Comparison of ENCODE assay signal across 8 mouse cellular contexts in genomic region chr6:99171901-99172588, GRCm38 (mm10).
DNase-seq lines count a peak whose midpoint lies in the region.

No protein-coding gene starts in this region.

- DNase-seq in cerebellum, postnatal 14 days = peak; percentile 14 to 32
- no peak for DNase-seq in cerebellum, postnatal 36 days
- DNase-seq in CD4-positive, CD25-positive, alpha-beta regulatory T cell, adult 2 months (ENCODE audit: low read depth, low spot score) = peak; percentile 79
- DNase-seq in induced T-regulatory cell, adult 2 months (ENCODE audit: low read depth) = peak; percentile 66
- peak; percentile 78 for DNase-seq in lung, postnatal 10 days
- DNase-seq in Muller cell, postnatal 12 days (ENCODE audit: inconsistent ontology term) = no peak
- DNase-seq in layer of hippocampus, adult 9-10 months (ENCODE audit: low spot score) = no peak
- DNase-seq in layer of hippocampus, adult 8-10 months (ENCODE audit: low spot score in 2 of 2) = no peak

Comparison
In these comparisons a context has a peak if more than half of its experiments do, and no peak if none do; other contexts are left out.
1. DNase-seq: peak in cerebellum, postnatal 14 days (2 of 2), CD4-positive, CD25-positive, alpha-beta regulatory T cell, adult 2 months (single experiment), induced T-regulatory cell, adult 2 months (single experiment) and lung, postnatal 10 days (single experiment); none in cerebellum, postnatal 36 days (0 of 2), Muller cell, postnatal 12 days (single experiment), layer of hippocampus, adult 9-10 months (single experiment) and layer of hippocampus, adult 8-10 months (0 of 2).